Mouse (Mus musculus) G1E-ER4 (cell line): Measurements from ENCODE around the gene Dmrt1. TPM values are rescaled to one million over a fixed set of nuclear protein-coding genes. Genes with fewer than 3 reads are reported as not detected.

Source experiments
- GATA1 ChIP-seq: IDR thresholded peaks from one replicate; pipeline ENCODE4 v1.8.0; 2012; ENCODE audit warnings: low read length, inconsistent platforms
- polyA plus RNA-seq: library from polyadenylated mRNA; stranded (reverse); fragments of >175 nt; gene quantifications from 2 replicates; pipeline ENCODE4 v1.2.3, GENCODE M21; 2012

Dmrt1 gene
- polyA plus RNA-seq, 1 experiment, result not detected

DNA sequence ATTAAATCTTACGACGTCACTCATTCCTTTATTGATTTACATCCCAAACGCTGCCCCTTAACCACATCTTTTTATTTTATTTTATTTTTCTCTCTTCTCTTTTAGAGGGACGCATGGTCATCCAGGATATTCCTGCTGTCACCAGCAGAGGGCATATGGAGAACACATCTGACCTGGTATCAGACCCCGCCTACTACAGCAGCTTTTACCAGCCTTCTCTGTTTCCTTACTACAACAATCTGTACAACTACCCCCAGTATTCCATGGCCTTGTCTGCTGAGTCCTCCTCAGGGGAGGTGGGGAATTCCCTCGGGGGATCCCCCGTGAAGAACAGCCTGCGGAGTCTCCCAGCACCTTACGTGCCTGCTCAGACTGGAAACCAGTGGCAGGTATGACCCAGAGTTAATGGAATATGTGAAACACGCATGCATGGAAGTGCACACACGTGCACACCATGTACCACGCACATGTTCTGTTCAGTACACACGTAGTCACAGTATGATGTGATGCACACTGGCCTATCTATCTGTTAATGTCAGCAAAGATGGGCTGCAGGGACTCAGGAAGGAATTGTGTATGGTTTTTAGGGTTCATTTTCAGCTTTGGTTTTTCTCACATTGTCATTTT lies 40.4 kb downstream of the Dmrt1 start:
- TF ChIP-seq GATA1, result no peak

DNA sequence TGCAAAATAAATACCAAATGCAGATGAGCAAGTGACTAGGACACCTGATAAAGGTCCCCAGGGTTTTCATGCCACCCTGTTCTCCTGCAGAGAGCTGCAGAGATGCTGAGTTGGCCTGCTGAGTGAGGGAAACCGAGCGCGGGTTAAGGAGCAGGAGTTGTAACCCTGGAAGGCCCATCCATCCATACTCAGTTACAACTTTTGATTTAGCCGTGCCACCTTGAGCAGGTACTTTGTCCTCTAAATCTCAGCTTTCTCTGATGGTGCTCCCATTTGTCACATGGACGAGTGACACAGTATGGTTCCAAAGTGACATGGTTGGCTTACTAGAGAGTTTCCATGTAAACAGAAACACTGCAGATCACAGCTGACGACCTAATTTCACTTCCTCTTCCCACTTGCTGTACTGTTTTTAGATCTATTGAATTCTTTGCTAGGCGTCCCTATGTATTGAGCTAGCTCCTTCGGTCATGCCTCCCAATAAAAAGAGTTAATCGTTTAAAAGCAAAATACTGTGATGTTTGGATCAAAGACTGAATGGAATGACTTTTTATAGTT lies 41.7 kb downstream of the Dmrt1 start:
- TF ChIP-seq GATA1, result no peak

DNA sequence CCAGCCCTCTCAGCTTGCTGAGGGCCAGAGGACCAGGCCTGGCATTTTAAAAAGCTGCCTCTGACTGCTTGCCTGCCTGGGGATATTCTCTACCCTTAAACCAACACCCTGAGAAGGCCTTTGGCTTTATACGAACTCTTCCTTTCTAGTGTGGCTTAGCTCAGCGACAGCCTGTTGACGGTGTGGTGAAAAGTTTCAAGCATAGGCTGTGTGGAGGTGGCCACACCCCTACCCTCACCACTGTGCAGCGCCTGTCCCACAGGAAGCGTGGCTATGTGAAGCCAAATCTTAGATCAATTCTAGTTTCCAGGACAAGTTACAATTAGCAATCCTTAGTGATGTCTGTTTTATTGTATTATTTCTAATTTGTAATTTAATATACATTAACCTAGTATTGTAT lies 44.9 kb downstream of the Dmrt1 start:
- no peak for TF ChIP-seq GATA1

GRCm38 (mm10) chr19:25551053-25551452 lies 45.6 kb downstream of the Dmrt1 start:
- TF ChIP-seq GATA1, result no peak

- no peak for TF ChIP-seq GATA1
Measured at GRCm38 (mm10) chr19:25564430-25564829, 59.0 kb downstream of the Dmrt1 start.

- TF ChIP-seq GATA1, result no peak
Measured at GRCm38 (mm10) chr19:25569778-25570177, 64.4 kb downstream of the Dmrt1 start.

DNA sequence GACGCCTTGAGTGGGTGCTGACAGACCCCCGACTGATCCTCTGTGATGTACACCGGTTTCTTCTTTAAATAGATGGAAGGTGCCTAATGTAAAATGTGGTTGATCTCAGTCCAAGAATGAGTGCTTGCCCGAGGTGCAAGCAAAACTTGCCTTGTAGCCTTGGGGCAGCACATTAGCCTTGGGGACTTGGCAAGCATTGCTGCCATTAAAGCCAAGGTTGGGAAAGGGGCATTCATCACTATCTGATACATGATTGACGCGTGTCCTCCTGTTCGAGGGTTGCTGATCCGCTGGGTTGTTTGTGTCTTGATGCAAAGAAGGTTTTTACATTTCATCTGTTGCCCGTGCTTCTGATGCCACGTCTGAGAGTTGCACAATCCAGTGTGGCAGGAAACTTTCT lies 69.0 kb downstream of the Dmrt1 start:
- no peak for TF ChIP-seq GATA1

DNA sequence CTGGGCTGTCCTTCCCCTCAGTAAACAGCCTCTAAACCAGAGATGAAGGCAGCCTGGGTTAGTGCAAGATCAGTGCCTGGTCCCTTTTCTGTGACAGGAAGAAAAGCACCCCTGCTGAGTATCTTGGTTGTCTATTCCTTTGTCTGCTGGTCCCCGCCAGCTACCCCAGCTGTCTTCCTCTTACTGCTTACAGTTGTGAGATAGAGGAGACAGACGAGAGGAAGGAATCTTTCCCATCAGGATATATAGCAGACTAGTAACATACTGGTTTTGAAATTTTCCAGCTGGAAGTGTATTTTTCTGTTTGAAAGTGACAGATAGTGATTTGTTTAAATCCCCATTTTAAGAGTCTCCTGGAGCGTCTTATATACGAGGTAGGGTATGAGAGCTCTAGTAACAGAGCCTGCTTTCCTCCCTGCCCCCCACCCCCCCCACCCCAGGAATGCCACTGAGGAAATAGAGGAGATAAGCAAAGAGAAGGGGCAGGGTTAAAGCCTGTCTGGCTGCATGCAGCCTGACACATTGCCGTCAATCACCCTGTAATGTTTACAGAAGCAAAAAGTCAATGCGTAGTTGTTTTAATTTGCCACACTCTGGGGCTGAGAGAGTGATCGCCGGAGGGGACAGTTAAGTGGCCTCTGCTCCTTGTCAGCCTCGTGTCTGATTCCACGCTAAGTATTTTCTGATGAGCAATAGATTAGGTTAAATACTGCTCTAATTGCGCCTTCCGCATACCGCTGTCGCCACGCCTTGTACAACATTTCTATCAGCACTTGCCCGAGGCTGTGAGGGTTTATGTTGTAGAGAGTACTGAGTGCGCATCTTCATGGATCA lies 69.8 kb downstream of the Dmrt1 start:
- no peak for TF ChIP-seq GATA1

DNA sequence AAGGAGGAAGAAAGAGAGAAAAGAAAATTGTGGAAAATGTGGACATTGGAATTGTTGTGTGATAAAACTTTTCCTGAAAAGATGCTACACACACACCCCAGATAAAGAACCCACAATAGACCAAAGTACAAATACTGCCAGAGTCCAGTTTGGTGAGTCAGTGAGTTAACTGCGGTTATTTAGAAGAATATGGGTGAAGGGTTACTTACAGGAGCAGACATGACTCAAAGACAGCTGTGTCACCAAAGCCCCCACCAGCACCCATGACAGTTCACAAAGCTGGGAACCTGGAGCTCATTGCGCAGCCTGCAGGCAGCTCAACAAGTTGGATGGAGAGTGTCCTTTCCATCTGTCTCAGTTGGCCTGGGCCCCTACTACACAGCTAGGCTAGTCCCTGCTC lies 72.9 kb downstream of the Dmrt1 start:
- no peak for TF ChIP-seq GATA1

DNA sequence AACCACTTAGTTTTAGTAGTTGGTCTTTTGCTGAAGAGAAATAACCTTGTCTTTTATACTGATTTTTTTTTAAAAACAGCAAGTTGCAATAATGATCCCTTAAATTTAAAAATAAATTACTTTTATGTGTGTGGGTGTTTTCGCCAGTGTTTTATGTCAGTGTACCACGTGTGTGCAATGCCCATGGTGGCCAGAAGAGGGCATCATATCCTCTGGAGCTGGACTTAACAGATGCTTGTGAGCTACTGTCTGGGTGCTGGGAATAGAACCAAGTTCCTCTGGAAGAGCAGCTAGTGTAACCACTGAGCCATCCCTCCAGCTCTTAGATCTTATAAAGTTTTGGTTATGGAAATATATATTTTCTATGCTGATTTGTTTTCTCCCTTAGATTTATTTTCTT lies 74.0 kb downstream of the Dmrt1 start:
- no peak for TF ChIP-seq GATA1

GRCm38 (mm10) chr19:25597717-25598232 lies 92.4 kb downstream of the Dmrt1 start:
- TF ChIP-seq GATA1, result no peak

DNA sequence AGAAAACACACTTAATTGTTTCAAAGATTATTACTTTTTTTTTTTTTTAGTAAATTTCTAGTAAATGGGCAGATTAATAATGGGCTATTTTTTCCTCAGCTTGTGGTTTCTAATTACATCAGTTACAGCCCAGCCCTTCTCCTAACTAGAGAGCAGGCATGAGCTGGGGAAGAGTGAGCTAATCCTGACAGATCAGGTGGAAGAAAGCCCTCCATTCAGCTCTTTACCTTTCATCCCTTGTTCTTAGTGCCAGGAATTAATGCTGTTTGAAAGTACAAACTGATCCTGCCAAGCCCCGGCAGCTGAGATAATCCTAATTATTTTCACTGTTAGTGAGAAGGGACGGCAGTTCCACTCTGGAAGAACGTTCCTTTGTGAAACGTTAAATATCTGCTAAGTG lies 93.2 kb downstream of the Dmrt1 start:
- no peak for TF ChIP-seq GATA1

DNA sequence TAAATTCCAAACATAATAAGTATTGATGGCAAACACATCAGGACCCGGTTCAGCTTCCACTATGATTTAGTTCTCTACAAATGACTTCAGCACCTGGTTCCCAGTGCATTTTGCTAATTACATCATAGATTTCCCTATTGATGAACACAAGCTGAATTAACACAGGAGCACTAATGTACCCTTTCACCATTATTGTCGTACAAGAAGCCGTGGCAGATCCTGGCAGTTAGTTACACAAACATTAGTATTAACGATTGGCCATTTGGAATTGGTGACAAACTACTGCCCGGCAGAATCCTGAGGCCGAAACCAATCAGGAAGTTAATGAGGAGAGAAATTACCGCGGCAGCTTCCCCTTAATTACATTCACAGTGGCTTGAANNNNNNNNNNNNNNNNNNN lies 96.5 kb downstream of the Dmrt1 start:
- TF ChIP-seq GATA1, result no peak

DNA sequence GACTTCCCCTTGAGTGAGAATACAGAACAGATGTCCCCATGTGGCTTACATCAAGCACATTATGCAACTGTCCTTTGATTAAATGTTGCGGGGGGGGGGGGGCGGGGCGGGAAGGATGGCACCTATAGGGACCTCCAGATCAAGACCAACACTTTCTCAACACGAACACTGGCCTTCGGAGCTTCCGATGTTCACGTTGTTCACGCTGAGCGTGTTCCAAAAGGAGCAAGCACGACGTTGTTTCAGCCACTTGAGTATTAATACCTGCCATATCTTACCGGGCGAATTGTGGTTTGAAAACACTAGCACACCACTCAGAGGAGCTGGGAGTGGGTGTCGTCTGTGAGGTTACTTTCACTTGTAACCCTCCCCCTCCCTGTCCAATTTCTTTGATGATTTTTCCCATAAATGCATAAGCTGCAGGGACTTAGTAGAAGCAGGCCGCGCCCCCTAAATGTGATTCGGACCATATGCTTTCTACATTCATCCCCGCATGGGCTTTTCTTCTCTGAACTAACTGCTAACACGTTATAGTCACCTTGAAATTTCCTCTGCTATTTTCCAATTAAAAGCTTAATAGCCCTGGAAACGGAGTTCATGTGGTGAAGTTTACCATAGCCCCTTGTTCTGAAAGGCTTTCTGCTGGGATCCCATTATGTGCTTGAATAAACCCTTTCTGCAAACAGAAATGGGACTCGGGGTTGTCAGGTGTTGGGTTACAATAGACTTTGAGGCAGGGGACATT lies 102.2 kb downstream of the Dmrt1 start:
- no peak for TF ChIP-seq GATA1

- no peak for TF ChIP-seq GATA1
Measured at GRCm38 (mm10) chr19:25608206-25608580, 102.8 kb downstream of the Dmrt1 start.
